Mouse (Mus musculus) left cerebral cortex, adult 9 months (tissue): Measurements from ENCODE around the gene Sapcd2.
A peak's percentile ranks its signal among the peaks of the same experiment; 100 is the strongest.

Experiments used
- DNase-seq, 2 experiments: peaks; one replicate each; pipeline ENCODE4 v3.0.0; 2022; ENCODE audit warnings: low spot score in 2 of 2

Gene Sapcd2

GRCm38 (mm10) chr2:25371764-25372643, at the start of gene Sapcd2:
Sapcd2 (plus strand) TSS chr2:25372321.
- DNase-seq = peak; percentile 59 to 91

- DNase-seq = no peak
These were observed 46.1 kb upstream of the Sapcd2 start for GRCm38 (mm10) chr2:25326036-25326435.

GRCm38 (mm10) chr2:25328440-25328839, 43.7 kb upstream of the Sapcd2 start:
- no peak for DNase-seq

- no peak for DNase-seq
These were observed 40.7 kb upstream of the Sapcd2 start for GRCm38 (mm10) chr2:25331470-25331869.

GRCm38 (mm10) chr2:25332286-25333160, 39.6 kb upstream of the Sapcd2 start, which contains the start of gene Man1b1:
Man1b1 (plus strand) TSS chr2:25332338.
- DNase-seq = peak; percentile 97 to 99

- DNase-seq = no peak
These were observed 38.6 kb upstream of the Sapcd2 start for GRCm38 (mm10) chr2:25333569-25333968.

GRCm38 (mm10) chr2:25338303-25338702, 33.8 kb upstream of the Sapcd2 start:
- DNase-seq = no peak

GRCm38 (mm10) chr2:25348162-25348561, 24.0 kb upstream of the Sapcd2 start:
- no peak for DNase-seq

- no peak for DNase-seq
These were observed 22.6 kb upstream of the Sapcd2 start for GRCm38 (mm10) chr2:25349499-25349898.

GRCm38 (mm10) chr2:25350701-25351100, 21.4 kb upstream of the Sapcd2 start:
- no peak for DNase-seq

GRCm38 (mm10) chr2:25354211-25354610, 17.9 kb upstream of the Sapcd2 start:
- no peak for DNase-seq

GRCm38 (mm10) chr2:25355419-25356066, 16.6 kb upstream of the Sapcd2 start:
- DNase-seq = no peak

- DNase-seq = peak; percentile 67 to 86
These were observed 15.7 kb upstream of the Sapcd2 start, which contains the start of gene Dpp7 for GRCm38 (mm10) chr2:25356208-25357079. Dpp7 (minus strand) TSS chr2:25356359.

- DNase-seq = no peak
These were observed 12.3 kb upstream of the Sapcd2 start for GRCm38 (mm10) chr2:25359848-25360247.

- no peak for DNase-seq
These were observed 8.5 kb upstream of the Sapcd2 start for GRCm38 (mm10) chr2:25363478-25364178.

- no peak for DNase-seq
These were observed 7.8 kb upstream of the Sapcd2 start for GRCm38 (mm10) chr2:25364313-25364712.

- no peak for DNase-seq
These were observed 7.4 kb upstream of the Sapcd2 start for GRCm38 (mm10) chr2:25364761-25365090.

GRCm38 (mm10) chr2:25365091-25365761, 6.9 kb upstream of the Sapcd2 start, which contains the start of gene Uap1l1:
Uap1l1 (minus strand) TSS chr2:25365682.
- DNase-seq = peak in 1 of 2 experiments; percentile 62

GRCm38 (mm10) chr2:25369996-25370395, 2.1 kb upstream of the Sapcd2 start:
- DNase-seq = no peak
